Mouse (Mus musculus) G1E (cell line): Measurements from ENCODE around the gene AU021092.

Experiments
- CTCF ChIP-seq: IDR thresholded peaks from 2 replicates; pipeline ENCODE4 v1.5.1; 2012; ENCODE audit warnings: low read depth, low read length, inconsistent platforms, mixed read lengths
- TAL1 ChIP-seq: conservative IDR thresholded peaks from 2 replicates; pipeline ENCODE4 v1.6.1; 2012; ENCODE audit warnings: low read depth, low read length, inconsistent platforms, mixed read lengths

DNA sequence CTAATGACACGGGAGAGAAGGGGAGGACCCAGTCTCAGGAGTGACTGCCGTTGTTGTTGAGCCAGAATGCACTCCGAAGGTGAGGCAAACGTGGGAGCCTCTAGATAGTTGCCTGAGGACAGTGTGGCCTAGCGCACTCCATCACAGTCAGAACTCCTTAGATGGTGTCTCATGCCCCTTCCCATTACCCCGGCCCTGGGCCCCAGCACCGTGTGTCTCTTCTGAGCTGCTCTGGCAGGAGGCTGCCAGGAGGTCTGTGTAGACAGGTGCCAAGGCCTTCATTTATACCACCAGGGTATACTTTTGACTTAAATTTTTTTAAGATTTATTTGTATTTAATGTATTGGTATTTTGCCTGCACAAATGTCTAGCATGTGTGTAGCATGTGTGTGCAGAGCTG, 41.8 kb upstream of the AU021092 start:
- TF ChIP-seq TAL1 (no peak), CTCF (no peak)
